Mouse (Mus musculus): ENCODE results near the gene Gm16253. TPM values are rescaled to one million over a fixed set of nuclear protein-coding genes. Genes with fewer than 3 reads are reported as not detected.

Gm16253 gene
- polyA plus RNA-seq (2014; fragmentation: Illumina TruSeq; extraction: RNeasy Lipid Tissue Mini Kit (QIAGEN cat#74804); ENCODE audit: low read depth, low replicate concordance): not detected

GRCm38 (mm10) chr3:96576690-96577541 is at the start of gene Gm16253:
TSS of gene Gm16253 (plus strand) at chr3:96576984.

GRCm38 (mm10) chr3:96557694-96558093 is 19.1 kb upstream of the Gm16253 start, which contains the start of gene Txnip:
TSS of gene Txnip (plus strand) at chr3:96557957.

GRCm38 (mm10) chr3:96593790-96594560 is 17.2 kb downstream of the Gm16253 start, which contains the start of gene Polr3gl:
TSS of gene Polr3gl (minus strand) at chr3:96594181.

GRCm38 (mm10) chr3:96596228-96596707 is 19.5 kb downstream of the Gm16253 start, which contains the start of gene Ankrd34a:
TSS of gene Ankrd34a (plus strand) at chr3:96596636.

GRCm38 (mm10) chr3:96600639-96601250 is 24.0 kb downstream of the Gm16253 start, which contains the start of gene Lix1l:
TSS of gene Lix1l (plus strand) at chr3:96601149.

GRCm38 (mm10) chr3:96629729-96630600 is 53.2 kb downstream of the Gm16253 start, which contains the start of gene Rbm8a:
TSS of gene Rbm8a (plus strand) at chr3:96629933.

Other genes starting within 250 kb of the Gm16253 start
- not detected for gene BC107364, start 124.7 kb upstream of the Gm16253 start, polyA plus RNA-seq (2014; fragmentation: Illumina TruSeq; extraction: RNeasy Lipid Tissue Mini Kit (QIAGEN cat#74804); ENCODE audit: low read depth, low replicate concordance)
- gene Hfe2, start 51.8 kb upstream of the Gm16253 start, polyA plus RNA-seq (2014; fragmentation: Illumina TruSeq; extraction: RNeasy Lipid Tissue Mini Kit (QIAGEN cat#74804); ENCODE audit: low read depth, low replicate concordance): 65.1 TPM
- gene Txnip, start 19.0 kb upstream of the Gm16253 start, polyA plus RNA-seq (2014; fragmentation: Illumina TruSeq; extraction: RNeasy Lipid Tissue Mini Kit (QIAGEN cat#74804); ENCODE audit: low read depth, low replicate concordance): 30.9 TPM
- gene Polr3gl, start 17.2 kb downstream of the Gm16253 start, polyA plus RNA-seq (2014; fragmentation: Illumina TruSeq; extraction: RNeasy Lipid Tissue Mini Kit (QIAGEN cat#74804); ENCODE audit: low read depth, low replicate concordance): 22.8 TPM
- not detected for gene Ankrd34a, start 19.7 kb downstream of the Gm16253 start, polyA plus RNA-seq (2014; fragmentation: Illumina TruSeq; extraction: RNeasy Lipid Tissue Mini Kit (QIAGEN cat#74804); ENCODE audit: low read depth, low replicate concordance)
- 3.8 TPM for gene Lix1l, start 24.2 kb downstream of the Gm16253 start, polyA plus RNA-seq (2014; fragmentation: Illumina TruSeq; extraction: RNeasy Lipid Tissue Mini Kit (QIAGEN cat#74804); ENCODE audit: low read depth, low replicate concordance)
- gene Rbm8a, start 52.9 kb downstream of the Gm16253 start, polyA plus RNA-seq (2014; fragmentation: Illumina TruSeq; extraction: RNeasy Lipid Tissue Mini Kit (QIAGEN cat#74804); ENCODE audit: low read depth, low replicate concordance): 21.6 TPM
- gene Pex11b, start 58.4 kb downstream of the Gm16253 start, polyA plus RNA-seq (2014; fragmentation: Illumina TruSeq; extraction: RNeasy Lipid Tissue Mini Kit (QIAGEN cat#74804); ENCODE audit: low read depth, low replicate concordance): 14.7 TPM
- gene Gm42957, start 58.5 kb downstream of the Gm16253 start, polyA plus RNA-seq (2014; fragmentation: Illumina TruSeq; extraction: RNeasy Lipid Tissue Mini Kit (QIAGEN cat#74804); ENCODE audit: low read depth, low replicate concordance): not detected
- 0.26 TPM for gene Itga10, start 68.6 kb downstream of the Gm16253 start, polyA plus RNA-seq (2014; fragmentation: Illumina TruSeq; extraction: RNeasy Lipid Tissue Mini Kit (QIAGEN cat#74804); ENCODE audit: low read depth, low replicate concordance)
- not detected for gene Ankrd35, start 93.1 kb downstream of the Gm16253 start, polyA plus RNA-seq (2014; fragmentation: Illumina TruSeq; extraction: RNeasy Lipid Tissue Mini Kit (QIAGEN cat#74804); ENCODE audit: low read depth, low replicate concordance)
- 2.7 TPM for gene Pias3, start 119.4 kb downstream of the Gm16253 start, polyA plus RNA-seq (2014; fragmentation: Illumina TruSeq; extraction: RNeasy Lipid Tissue Mini Kit (QIAGEN cat#74804); ENCODE audit: low read depth, low replicate concordance)
- not detected for gene Nudt17, start 131.6 kb downstream of the Gm16253 start, polyA plus RNA-seq (2014; fragmentation: Illumina TruSeq; extraction: RNeasy Lipid Tissue Mini Kit (QIAGEN cat#74804); ENCODE audit: low read depth, low replicate concordance)
- 11.7 TPM for gene Polr3c, start 150.6 kb downstream of the Gm16253 start, polyA plus RNA-seq (2014; fragmentation: Illumina TruSeq; extraction: RNeasy Lipid Tissue Mini Kit (QIAGEN cat#74804); ENCODE audit: low read depth, low replicate concordance)
- gene Rnf115, start 150.7 kb downstream of the Gm16253 start, polyA plus RNA-seq (2014; fragmentation: Illumina TruSeq; extraction: RNeasy Lipid Tissue Mini Kit (QIAGEN cat#74804); ENCODE audit: low read depth, low replicate concordance): 65.2 TPM

Data from liver, adult 10 weeks (tissue).